Mouse (Mus musculus) neutrophil, adult 5-6 weeks (primary cell): ENCODE measurements around the gene Zfp692. TPM values are rescaled to one million over a fixed set of nuclear protein-coding genes. Genes with fewer than 3 reads are reported as not detected.

ENCODE experiments used
- ATAC-seq: fragments of 151-379, 151-347 bp; 2 replicates; pipeline ENCODE4 v1.8.0; 2017; ENCODE audit warnings: mild to moderate bottlenecking, moderate TSS enrichment; ENCODE audit not compliant: insufficient number of reproducible peaks, poor library complexity, low FRiP score, severe bottlenecking; ENCODE audit errors: extremely low read depth
- total RNA-seq: library from RNA; stranded (forward); fragments of 200-1000 nt; gene quantifications from 2 replicates; pipeline ENCODE4 v1.2.3, GENCODE M21; 2017

Zfp692 gene
- total RNA-seq, result 18.3 and 21.7 TPM in 2 replicates

GRCm38 (mm10) chr11:58306860-58307308, at the start of gene Zfp692:
Gene Zfp692, plus strand, starts transcription at chr11:58307069.
- peak; percentile 56 for ATAC-seq

- ATAC-seq, result no peak
Observed at GRCm38 (mm10) chr11:58257816-58258215, 49.1 kb upstream of the Zfp692 start.

GRCm38 (mm10) chr11:58260156-58260555, 46.7 kb upstream of the Zfp692 start:
- ATAC-seq, result no peak

GRCm38 (mm10) chr11:58261826-58262225, 45.0 kb upstream of the Zfp692 start:
- ATAC-seq, result no peak

- no peak for ATAC-seq
Observed at GRCm38 (mm10) chr11:58262336-58262735, 44.5 kb upstream of the Zfp692 start.

GRCm38 (mm10) chr11:58263516-58263915, 43.4 kb upstream of the Zfp692 start:
- ATAC-seq, result no peak

- no peak for ATAC-seq
Observed at GRCm38 (mm10) chr11:58264546-58264945, 42.3 kb upstream of the Zfp692 start.

GRCm38 (mm10) chr11:58268285-58268684, 38.6 kb upstream of the Zfp692 start:
- no peak for ATAC-seq

- no peak; the same call in 1 of the 2 replicates for ATAC-seq
Observed at GRCm38 (mm10) chr11:58274572-58274971, 32.3 kb upstream of the Zfp692 start, which contains the start of gene 4930438A08Rik. Gene 4930438A08Rik, plus strand, starts transcription at chr11:58274799.

GRCm38 (mm10) chr11:58275756-58276155, 31.1 kb upstream of the Zfp692 start:
- no peak for ATAC-seq

GRCm38 (mm10) chr11:58281970-58282496, 24.8 kb upstream of the Zfp692 start:
- ATAC-seq, result no peak

GRCm38 (mm10) chr11:58282518-58282917, 24.4 kb upstream of the Zfp692 start:
- no peak for ATAC-seq

- no peak for ATAC-seq
Observed at GRCm38 (mm10) chr11:58289992-58290682, 16.7 kb upstream of the Zfp692 start.

- no peak for ATAC-seq
Observed at GRCm38 (mm10) chr11:58290812-58291211, 16.1 kb upstream of the Zfp692 start.

GRCm38 (mm10) chr11:58292791-58293190, 14.1 kb upstream of the Zfp692 start:
- no peak for ATAC-seq

- no peak for ATAC-seq
Observed at GRCm38 (mm10) chr11:58297396-58297795, 9.5 kb upstream of the Zfp692 start.

GRCm38 (mm10) chr11:58301057-58301456, 5.8 kb upstream of the Zfp692 start:
- ATAC-seq, result no peak

GRCm38 (mm10) chr11:58301837-58302754, 4.8 kb upstream of the Zfp692 start:
- ATAC-seq, result peak; percentile 85

- ATAC-seq, result peak; percentile 3; the same call in 1 of the 2 replicates
Observed at GRCm38 (mm10) chr11:58302774-58303445, 4.0 kb upstream of the Zfp692 start.
